Mouse (Mus musculus) thymus, adult 2 months (tissue): Measurements from ENCODE around the gene Fgfr3. TPM values are rescaled to one million over a fixed set of nuclear protein-coding genes. Genes with fewer than 3 reads are reported as not detected.
A peak's percentile ranks its signal among the peaks of the same experiment; 100 is the strongest.

Experiments used
- DNase-seq: peaks from one replicate; pipeline ENCODE4 v3.0.0; 2021
- H3K27ac ChIP-seq: fragments of 200-500 bp; 2 replicates; pipeline ENCODE4 v1.5.1; 2012; ENCODE audit warnings: low read length, control low read depth; ENCODE audit not compliant: control insufficient read depth, insufficient read depth
- H3K27me3 ChIP-seq: fragments of 200-500 bp; 2 replicates; pipeline ENCODE4 v1.6.1; 2012; ENCODE audit warnings: mild to moderate bottlenecking, low read length, moderate library complexity, mixed read lengths; ENCODE audit not compliant: control insufficient read depth, insufficient read depth
- H3K36me3 ChIP-seq: fragments of 200-500 bp; 2 replicates; pipeline ENCODE4 v1.6.1; 2012; ENCODE audit warnings: mild to moderate bottlenecking, low read length, moderate library complexity; ENCODE audit not compliant: control insufficient read depth, insufficient read depth
- H3K4me1 ChIP-seq: fragments of 200-500 bp; replicated peaks from 2 replicates; pipeline ENCODE4 v1.6.1; 2012; ENCODE audit warnings: low read length; ENCODE audit not compliant: control insufficient read depth, insufficient read depth
- H3K4me3 ChIP-seq: fragments of 200-500 bp; 2 replicates; pipeline ENCODE4 v1.5.1; 2012; ENCODE audit warnings: mild to moderate bottlenecking, low read length, control low read depth, moderate library complexity; ENCODE audit not compliant: control insufficient read depth, insufficient read depth
- CTCF ChIP-seq: fragments of 200-500 bp; IDR thresholded peaks from 2 replicates; pipeline ENCODE4 v1.5.1; 2012; ENCODE audit warnings: mild to moderate bottlenecking, control low read depth, low read length, moderate library complexity, borderline replicate concordance; ENCODE audit not compliant: control insufficient read depth, poor library complexity, insufficient read depth; ENCODE audit errors: extremely low read depth
- POLR2A ChIP-seq: fragments of 200-500 bp; IDR thresholded peaks from 2 replicates; pipeline ENCODE4 v1.6.1; 2012; ENCODE audit warnings: mild to moderate bottlenecking, low read length, control low read depth, moderate library complexity; ENCODE audit not compliant: control insufficient read depth, poor library complexity, insufficient read depth; ENCODE audit errors: extremely low read depth
- WGBS: fragments of 180-500 bp; shearing (Covaris S2); methylation state at CpG from one replicate; pipeline ENCODE4 v1.1.7; 2018; 5-methylcytosine and 5-hydroxymethylcytosine counted together
- polyA plus RNA-seq: library from polyadenylated mRNA; depleted of rRNA; stranded (reverse); fragments of >200 nt; gene quantifications from 2 replicates; pipeline ENCODE4 v1.2.3, GENCODE M21; 2012; rRNA removed

The Fgfr3 gene
- polyA plus RNA-seq, 1 experiment = 6.3 TPM

GRCm38 (mm10) chr5:33781964-33782344 is 60.5 kb downstream of the Fgfr3 start:
- Histone ChIP-seq H3K27ac (no peak overlapping the region), H3K4me3 (peak overlapping the region; percentile 87), H3K36me3 (peaks cover 10% of the 10 kb centered on the region), H3K27me3 (no peaks in the 10 kb centered on the region), H3K4me1 (peaks cover 12% of the 10 kb centered on the region)
- no peak for TF ChIP-seq CTCF
- TF ChIP-seq POLR2A = no peak
- 5% methylated on average over 11 of the region's 11 CpGs for WGBS
- no peak for DNase-seq

GRCm38 (mm10) chr5:33782345-33782998 is 61.0 kb downstream of the Fgfr3 start, which contains the start of gene Letm1:
Gene Letm1, minus strand, starts transcription at chr5:33782817.
- Histone ChIP-seq H3K4me3 (peak within 1 kb of the TSS; percentile 87), H3K27ac (no peak within 1 kb of the TSS), H3K36me3 (peaks cover 5% of the 10 kb centered on the region; the same call in 1 of the 2 replicates), H3K27me3 (no peaks in the 10 kb centered on the region), H3K4me1 (peaks cover 12% of the 10 kb centered on the region)
- under 1% methylated on average over 65 of the region's 65 CpGs for WGBS
- TF ChIP-seq POLR2A = peak; percentile 71; the same call in 1 of the 2 replicates
- TF ChIP-seq CTCF = no peak
- peak; percentile 93 for DNase-seq

DNA sequence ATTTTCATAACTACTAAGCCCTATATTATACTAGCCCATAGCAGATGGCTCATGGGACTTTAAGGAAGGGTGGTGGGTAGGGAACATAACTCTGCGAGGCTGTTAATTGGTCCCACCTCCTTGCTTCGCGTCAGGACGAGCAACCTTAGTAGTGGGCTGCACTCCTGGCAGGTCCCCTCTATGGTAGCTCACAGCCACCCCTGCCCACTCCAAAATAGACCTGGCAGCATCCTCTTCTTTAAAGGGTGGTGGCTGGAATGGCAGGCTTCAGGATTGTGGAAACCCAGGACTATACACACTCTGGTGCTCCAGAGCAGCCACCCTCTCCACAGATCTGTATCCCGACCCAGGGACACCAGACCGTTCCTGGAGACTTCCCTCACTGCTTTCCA is 61.5 kb downstream of the Fgfr3 start:
- TF ChIP-seq CTCF (no peak), POLR2A (no peak)
- 16% methylated on average over 6 of the region's 6 CpGs for WGBS
- peak overlapping the region; percentile 87 for H3K4me3 ChIP-seq
- no peaks in the 10 kb centered on the region for H3K36me3 ChIP-seq
- no peak for DNase-seq
- H3K27ac ChIP-seq = no peak overlapping the region
- H3K4me1 ChIP-seq = peaks cover 12% of the 10 kb centered on the region
- no peaks in the 10 kb centered on the region for H3K27me3 ChIP-seq

Other genes with a start within 250 kb of the Fgfr3 start
- gene Fam53a, start 92.0 kb upstream of the Fgfr3 start, polyA plus RNA-seq = 89.5 and 125 TPM in 2 replicates
- 0.56 and 0.82 TPM in 2 replicates for gene Gm9903, start 91.7 kb upstream of the Fgfr3 start, polyA plus RNA-seq
- gene Slbp, start 69.1 kb upstream of the Fgfr3 start, polyA plus RNA-seq = 87.4 and 132 TPM in 2 replicates
- gene Tacc3, start 63.5 kb upstream of the Fgfr3 start, polyA plus RNA-seq = 57.3 and 72.7 TPM in 2 replicates
- gene Tmem129, start 63.3 kb upstream of the Fgfr3 start, polyA plus RNA-seq = 71.6 and 78.0 TPM in 2 replicates
- gene Letm1, start 61.1 kb downstream of the Fgfr3 start, polyA plus RNA-seq = 69.5 and 82.9 TPM in 2 replicates
- gene Nsd2, start 99.1 kb downstream of the Fgfr3 start, polyA plus RNA-seq = 53.3 and 64.8 TPM in 2 replicates
- 85.1 and 100 TPM in 2 replicates for gene Nelfa, start 214.7 kb downstream of the Fgfr3 start, polyA plus RNA-seq